Mouse (Mus musculus) midbrain, embryonic 16.5 days (tissue): ENCODE measurements at regions not wholly inside any gene's neighbourhood (a gene's known extent, or its start where the extent isn't known, plus 50 kb on each side); places are given as distances from the start of the nearest gene placed in this dataset.

Experiments used
- ATAC-seq: fragments of 200-750 bp; cut with Nextera tagmentation; 2 replicates; pipeline ENCODE4 v1.8.0; 2017; ENCODE audit warnings: moderate TSS enrichment
- H3K27ac ChIP-seq: fragments of 300-500 bp; sonication (generic); 2 replicates; pipeline ENCODE4 v1.5.1; 2014; ENCODE audit warnings: mild to moderate bottlenecking, low read length, mixed read lengths
- H3K27me3 ChIP-seq: fragments of 300-500 bp; sonication (generic); 2 replicates; pipeline ENCODE4 v1.6.1; 2014; ENCODE audit warnings: low read depth, low read length, mixed read lengths; ENCODE audit not compliant: control insufficient read depth, insufficient read depth
- H3K36me3 ChIP-seq: fragments of 300-500 bp; sonication (generic); 2 replicates; pipeline ENCODE4 v1.6.1; 2014; ENCODE audit warnings: mild to moderate bottlenecking, low read length, moderate library complexity, mixed read lengths; ENCODE audit not compliant: control insufficient read depth, insufficient read depth
- H3K4me1 ChIP-seq: fragments of 300-500 bp; sonication (generic); 2 replicates; pipeline ENCODE4 v1.6.1; 2014; ENCODE audit warnings: mild to moderate bottlenecking, low read length, mixed read lengths; ENCODE audit not compliant: control insufficient read depth, insufficient read depth
- H3K4me2 ChIP-seq: fragments of 300-500 bp; sonication (generic); 2 replicates; pipeline ENCODE4 v1.6.1; 2014; ENCODE audit warnings: mild to moderate bottlenecking, low read length, mixed read lengths
- H3K4me3 ChIP-seq: fragments of 300-500 bp; sonication (generic); 2 replicates; pipeline ENCODE4 v1.5.1; 2014; ENCODE audit warnings: low read depth, mild to moderate bottlenecking, low read length, moderate library complexity, mixed read lengths
- H3K9ac ChIP-seq: fragments of 300-500 bp; sonication (generic); 2 replicates; pipeline ENCODE4 v1.6.1; 2014; ENCODE audit warnings: low read depth, low read length, mixed read lengths
- H3K9me3 ChIP-seq: fragments of 300-500 bp; sonication (generic); replicated peaks from 2 replicates; pipeline ENCODE4 v1.6.1; 2014; ENCODE audit warnings: mild to moderate bottlenecking, low read length, mixed read lengths; ENCODE audit not compliant: control insufficient read depth, poor library complexity, severe bottlenecking
- WGBS: fragments of 180-500 bp; shearing (Covaris S2); extraction: QIAGEN DNeasy Blood & Tissue Kit; methylation state at CpG from one replicate; pipeline ENCODE4 v1.1.7; 2014; 5-methylcytosine and 5-hydroxymethylcytosine counted together

GRCm38 (mm10) chr9:49959987-49960386 lies 161.3 kb upstream of the Ncam1 start:
- Histone ChIP-seq H3K27ac (no peak overlapping the region), H3K4me3 (no peak overlapping the region), H3K4me2 (no peak overlapping the region), H3K9me3 (no peaks in the 10 kb centered on the region), H3K36me3 (no peaks in the 10 kb centered on the region), H3K27me3 (no peaks in the 10 kb centered on the region), H3K4me1 (peaks cover 27% of the 10 kb centered on the region), H3K9ac (no peak overlapping the region)
- 38% methylated on average over 10 of the region's 10 CpGs for WGBS
- ATAC-seq = peak; percentile 65; the same call in 1 of the 2 replicates

- no peak overlapping the region for H3K27ac ChIP-seq
- 75% methylated on average over 3 of the region's 3 CpGs for whole genome bisulfite sequencing
- no peaks in the 10 kb centered on the region for H3K9me3 ChIP-seq
- no peak overlapping the region for H3K4me2 ChIP-seq
- H3K9ac ChIP-seq = no peak overlapping the region
- no peak for ATAC-seq
- H3K36me3 ChIP-seq = no peaks in the 10 kb centered on the region
- H3K4me3 ChIP-seq = no peak overlapping the region
- H3K4me1 ChIP-seq = peaks cover 29% of the 10 kb centered on the region
- no peaks in the 10 kb centered on the region for H3K27me3 ChIP-seq
Observed at GRCm38 (mm10) chr9:49958890-49959289, 160.2 kb upstream of the Ncam1 start.

- Histone ChIP-seq H3K27me3 (no peaks in the 10 kb centered on the region), H3K4me2 (no peak overlapping the region), H3K4me3 (no peak overlapping the region), H3K9ac (no peak overlapping the region), H3K4me1 (peaks cover 9% of the 10 kb centered on the region), H3K36me3 (no peaks in the 10 kb centered on the region), H3K27ac (no peak overlapping the region), H3K9me3 (no peaks in the 10 kb centered on the region)
- WGBS = 19% methylated on average over 3 of the region's 3 CpGs
- no peak for ATAC-seq
Observed at GRCm38 (mm10) chr9:49954601-49955000, 155.9 kb upstream of the Ncam1 start.

- H3K36me3 ChIP-seq = no peaks in the 10 kb centered on the region
- no peak overlapping the region for H3K4me3 ChIP-seq
- WGBS = 74% methylated on average over 5 of the region's 5 CpGs
- 0 out of 2 replicates have a peak, but pooled peaks cover 3% of the 10 kb centered on the region for H3K4me1 ChIP-seq
- no peak overlapping the region for H3K4me2 ChIP-seq
- H3K27ac ChIP-seq = no peak overlapping the region
- no peak for ATAC-seq
- H3K9me3 ChIP-seq = no peaks in the 10 kb centered on the region
- no peak overlapping the region for H3K9ac ChIP-seq
- H3K27me3 ChIP-seq = no peaks in the 10 kb centered on the region
Observed at GRCm38 (mm10) chr9:49950321-49950720, 151.6 kb upstream of the Ncam1 start.

- Histone ChIP-seq H3K27me3 (no peaks in the 10 kb centered on the region), H3K9me3 (no peaks in the 10 kb centered on the region), H3K4me2 (no peak overlapping the region), H3K4me1 (no peaks in the 10 kb centered on the region), H3K36me3 (no peaks in the 10 kb centered on the region), H3K4me3 (no peak overlapping the region), H3K9ac (no peak overlapping the region), H3K27ac (no peak overlapping the region)
- whole genome bisulfite sequencing = 89% methylated on average over 4 of the region's 4 CpGs
- no peak for ATAC-seq
Observed at GRCm38 (mm10) chr9:49948546-49948945, 149.8 kb upstream of the Ncam1 start.

- H3K27me3 ChIP-seq = no peaks in the 10 kb centered on the region
- 79% methylated on average over 2 of the region's 2 CpGs for WGBS
- no peak overlapping the region for H3K4me3 ChIP-seq
- no peak for ATAC-seq
- no peak overlapping the region for H3K9ac ChIP-seq
- H3K4me1 ChIP-seq = no peaks in the 10 kb centered on the region
- no peak overlapping the region for H3K27ac ChIP-seq
- no peak overlapping the region for H3K4me2 ChIP-seq
- H3K9me3 ChIP-seq = no peaks in the 10 kb centered on the region
- H3K36me3 ChIP-seq = no peaks in the 10 kb centered on the region
Observed at GRCm38 (mm10) chr9:49946857-49947256, 148.1 kb upstream of the Ncam1 start.

GRCm38 (mm10) chr9:49935555-49936376 lies 137.0 kb upstream of the Ncam1 start:
- H3K4me2 ChIP-seq = peak overlapping the region; percentile 30; the same call in 1 of the 2 replicates
- no peaks in the 10 kb centered on the region for H3K9me3 ChIP-seq
- H3K4me3 ChIP-seq = no peak overlapping the region
- ATAC-seq = peak; percentile 60; the same call in 1 of the 2 replicates
- no peaks in the 10 kb centered on the region for H3K27me3 ChIP-seq
- 7% methylated on average over 9 of the region's 9 CpGs for WGBS
- peak overlapping the region; percentile 54; the same call in 1 of the 2 replicates for H3K27ac ChIP-seq
- peaks cover 13% of the 10 kb centered on the region for H3K4me1 ChIP-seq
- H3K9ac ChIP-seq = no peak overlapping the region
- no peaks in the 10 kb centered on the region for H3K36me3 ChIP-seq

GRCm38 (mm10) chr9:49928041-49928656 lies 129.4 kb upstream of the Ncam1 start:
- no peaks in the 10 kb centered on the region for H3K27me3 ChIP-seq
- no peaks in the 10 kb centered on the region for H3K36me3 ChIP-seq
- no peak for ATAC-seq
- H3K4me2 ChIP-seq = no peak overlapping the region
- 51% methylated on average over 3 of the region's 3 CpGs for WGBS
- H3K4me3 ChIP-seq = no peak overlapping the region
- H3K9me3 ChIP-seq = no peaks in the 10 kb centered on the region
- H3K4me1 ChIP-seq = no peaks in the 10 kb centered on the region
- no peak overlapping the region for H3K9ac ChIP-seq
- no peak overlapping the region for H3K27ac ChIP-seq

GRCm38 (mm10) chr9:49927281-49927680 lies 128.6 kb upstream of the Ncam1 start:
- Histone ChIP-seq H3K27ac (no peak overlapping the region), H3K36me3 (no peaks in the 10 kb centered on the region), H3K9ac (no peak overlapping the region), H3K4me2 (no peak overlapping the region), H3K27me3 (no peaks in the 10 kb centered on the region), H3K4me1 (0 out of 2 replicates have a peak, but pooled peaks cover under 1% of the 10 kb centered on the region), H3K9me3 (no peaks in the 10 kb centered on the region), H3K4me3 (no peak overlapping the region)
- WGBS = 74% methylated on average over 1 of the region's 1 CpGs
- no peak for ATAC-seq
